Mouse (Mus musculus) heart, postnatal 0 days (tissue): ENCODE measurements at regions not wholly inside any gene's neighbourhood (a gene's known extent, or its start where the extent isn't known, plus 50 kb on each side); places are given as distances from the start of the nearest gene placed in this dataset.

Experiments
- CTCF ChIP-seq: IDR thresholded peaks from 2 replicates; pipeline ENCODE4 v1.5.1; 2016; ENCODE audit warnings: antibody characterized with exemption, control low read depth, low read depth
- EP300 ChIP-seq: IDR thresholded peaks from 2 replicates; pipeline ENCODE4 v1.6.1; 2016; ENCODE audit warnings: antibody characterized with exemption, low read depth

DNA sequence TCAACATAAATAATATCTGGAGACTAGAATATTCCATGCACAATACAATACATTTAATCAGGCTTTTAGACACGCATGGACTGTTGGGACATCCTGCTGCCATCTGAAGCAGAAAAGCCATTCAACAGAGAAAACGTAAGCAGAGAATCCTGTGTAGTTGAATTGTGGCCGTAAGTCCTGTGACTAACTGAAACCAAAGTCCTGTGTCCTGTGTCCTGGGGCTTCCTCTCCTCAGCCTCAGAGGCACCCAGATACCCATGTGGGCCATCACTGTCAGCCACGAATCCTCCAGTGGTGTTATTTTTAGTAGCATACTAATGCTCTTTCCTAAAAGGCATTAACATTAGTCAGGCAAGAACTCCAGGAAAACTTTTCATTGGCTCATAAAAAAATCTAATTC lies 145.8 kb upstream of the Noct start:
- TF ChIP-seq CTCF, result no peak
- TF ChIP-seq EP300, result no peak
